Mouse (Mus musculus): ENCODE measurements around the gene Gpr165. TPM values are rescaled to one million over a fixed set of nuclear protein-coding genes. Genes with fewer than 3 reads are reported as not detected.

The Gpr165 gene
- polyA plus RNA-seq (2016; fragmentation: Nextera tagmentation; extraction: Ambion mirVana), result 0.20 and 0.46 TPM in 2 replicates

GRCm38 (mm10) chrX:96712907-96713774, at the start of gene Gpr165:
Gpr165 (plus strand) TSS chrX:96713441.
- Histone ChIP-seq H3K27ac (no peak within 1 kb of the TSS), H3K36me3 (no peaks in the 10 kb centered on the region), H3K4me1 (no peaks in the 10 kb centered on the region), H3K4me3 (peak within 1 kb of the TSS; percentile 41), H3K27me3 (ENCODE audit: low read depth, poor library complexity, severe bottlenecking) (peaks cover 41% of the 10 kb centered on the region; the same call in 1 of the 2 replicates), H3K9me3 (replicated peaks) (no peaks in the 10 kb centered on the region)
- DNase-seq (ENCODE audit: low spot score), result peak; percentile 40
- 22% methylated on average over 16 of the region's 16 CpGs for WGBS

GRCm38 (mm10) chrX:96674871-96675270, 38.4 kb upstream of the Gpr165 start:
- Histone ChIP-seq H3K36me3 (no peaks in the 10 kb centered on the region), H3K27me3 (ENCODE audit: low read depth, poor library complexity, severe bottlenecking) (no peaks in the 10 kb centered on the region), H3K9me3 (replicated peaks) (no peaks in the 10 kb centered on the region), H3K4me1 (no peaks in the 10 kb centered on the region), H3K27ac (no peak overlapping the region), H3K4me3 (no peak overlapping the region)
- 77% methylated on average over 1 of the region's 1 CpGs for WGBS
- no peak for DNase-seq (ENCODE audit: low spot score)
